In the genomic region with DNA sequence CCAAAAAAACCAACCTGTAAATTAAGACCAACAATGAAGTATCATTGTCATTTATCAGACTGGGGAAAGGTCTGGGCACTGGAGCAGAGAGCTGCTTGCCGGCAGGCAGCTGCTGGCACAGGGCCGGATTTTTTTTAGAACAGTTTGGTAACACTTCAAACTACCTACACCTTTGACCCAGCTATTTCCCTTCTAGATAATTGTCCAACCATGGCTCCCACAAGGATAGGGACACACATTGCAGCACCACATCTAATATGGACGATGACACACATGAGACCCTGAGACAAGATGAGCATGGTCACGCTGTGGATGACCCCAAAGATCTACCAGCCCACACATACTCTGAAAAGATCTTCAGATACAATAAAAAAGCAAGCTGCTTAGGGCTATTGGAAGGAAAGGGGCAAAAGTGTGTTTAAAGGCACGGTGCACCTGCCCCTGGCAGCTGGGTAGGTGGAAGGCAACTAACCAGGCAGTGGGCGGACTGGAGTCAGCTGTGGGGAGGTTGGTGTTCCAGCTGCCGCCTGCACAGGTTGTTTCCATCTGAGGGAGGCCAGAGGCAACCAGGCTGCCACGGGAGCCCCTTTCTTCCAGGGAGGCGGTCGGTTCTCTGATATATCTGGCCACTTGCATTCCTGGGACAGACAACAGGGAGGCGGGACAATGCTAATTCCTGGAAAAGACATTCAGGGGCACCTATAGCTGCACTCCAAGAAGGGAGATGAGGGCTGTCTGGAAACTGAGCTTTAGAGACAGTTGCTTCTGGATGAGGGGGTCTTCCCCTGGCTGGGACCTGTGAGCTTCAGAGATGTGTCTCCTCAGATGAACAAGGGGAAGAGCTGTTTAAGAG, we compare ENCODE assay signal across 9 mouse cellular contexts. TPM values are rescaled to one million over a fixed set of nuclear protein-coding genes. Genes with fewer than 3 reads are reported as not detected.
DNase-seq lines count a peak whose midpoint lies in the region; TF ChIP-seq lines count a peak whose summit lies in the region.
"Had no signal": no experiment of that assay in that cellular context is flagged by ENCODE, and none has a peak within 500 bp of the region (broad histone marks: within the 10 kb centered on the region; RNA-seq: fewer than 3 reads in every experiment).

No protein-coding gene starts in this region.

- peaks cover 31% of the 10 kb centered on the region for H3K4me1 ChIP-seq in kidney, adult 2 months (ENCODE audit: control insufficient read depth, insufficient read depth, low read length)

- TF ChIP-seq POLR2A in kidney, adult 2 months (IDR thresholded peaks at IDR 0.05; ENCODE audit: low read depth, low read length) = no peak

- WGBS in kidney, adult 2 months = 39% methylated on average over 11 of the region's 11 CpGs

- no peak overlapping the region for H3K4me3 ChIP-seq in kidney, adult 2 months (ENCODE audit: insufficient read depth, low read depth, low read length)

- DNase-seq in adrenal gland, postnatal 10 days = peak; percentile 82
- no peak for DNase-seq in adrenal gland, adult 18-20 months (ENCODE audit: low spot score in 2 of 2)
- DNase-seq in adipocyte (ENCODE audit: low spot score) = peak; percentile 74
- DNase-seq in kidney, adult 2 months = peak; percentile 94
- peak; percentile 76 for DNase-seq in lung, postnatal 36 days
- DNase-seq in frontal cortex, postnatal 25 days (ENCODE audit: low spot score in 2 of 2) = no peak
- no peak for DNase-seq in retina, embryonic 14.5 days (ENCODE audit: low spot score)
- DNase-seq in spleen, adult 12 weeks (ENCODE audit: low spot score) = no peak
- DNase-seq: cerebellum, adult 11 months had no signal

- H3K27ac ChIP-seq in kidney, adult 2 months (ENCODE audit: insufficient read depth, low read depth, low read length) = peak overlapping the region; percentile 80

- no peak for TF ChIP-seq CTCF in kidney, adult 2 months (conservative IDR thresholded peaks at IDR 0.05; ENCODE audit: insufficient read depth, insufficient read length, low read depth, low read length)

- H3K27me3 ChIP-seq in kidney, adult 2 months (replicated peaks; ENCODE audit: control insufficient read depth, insufficient read depth, low read length) = no peaks in the 10 kb centered on the region

- no peaks in the 10 kb centered on the region for H3K36me3 ChIP-seq in kidney, adult 2 months (ENCODE audit: control insufficient read depth, insufficient read depth, low read length)

RNA-seq across cellular contexts. Expression of gene Fasn, which starts 28.0 kb away (rescaled TPM):
- 100 to 1,000 TPM in 1 of 2 experiments, 10 to 100 TPM in 1; 93.1 to 104 TPM for total RNA-seq in adrenal gland, postnatal 10 days (2021)
- 1,000 to 10,000 TPM; 2,155 to 5,020 TPM for total RNA-seq in adrenal gland, adult 18-20 months (2021)
- 936 and 1,244 TPM in 2 replicates for polyA plus RNA-seq in kidney, adult 2 months (2012; rRNA removed)

RNA-seq across cellular contexts. Expression of gene Dus1l, which starts 56.1 kb away (rescaled TPM):
- total RNA-seq in adrenal gland, postnatal 10 days (2021) = 10 to 100 TPM; 61.2 to 64.3 TPM
- 10 to 100 TPM; 47.8 to 57.2 TPM for total RNA-seq in adrenal gland, adult 18-20 months (2021)
- 42.3 and 42.6 TPM in 2 replicates for polyA plus RNA-seq in kidney, adult 2 months (2012; rRNA removed)

Comparison
In these comparisons a context has a peak if more than half of its experiments do, and no peak if none do; other contexts are left out.
1. DNase-seq: peak in adrenal gland, postnatal 10 days (single experiment), adipocyte (single experiment), kidney, adult 2 months (single experiment) and lung, postnatal 36 days (single experiment); none in adrenal gland, adult 18-20 months (0 of 2), frontal cortex, postnatal 25 days (0 of 2), retina, embryonic 14.5 days (single experiment) and spleen, adult 12 weeks (single experiment).
2. RNA of gene Fasn, which starts 28.0 kb away (total RNA-seq): 2,155 to 5,020 TPM in adrenal gland, adult 18-20 months; 93.1 to 104 TPM in adrenal gland, postnatal 10 days; every median in the first group is over 10 times any median in the second.